Mouse (Mus musculus) liver, adult 2 months (tissue): Measurements from ENCODE around the gene Hipk3. TPM values are rescaled to one million over a fixed set of nuclear protein-coding genes. Genes with fewer than 3 reads are reported as not detected.

Experiments
- DNase-seq: peaks from one replicate; pipeline ENCODE4 v3.0.0-alpha.2; 2011; ENCODE audit warnings: low read depth, low spot score; ENCODE audit errors: extremely low read depth
- H3K27ac ChIP-seq: fragments of 200-500 bp; replicated peaks from 2 replicates; pipeline ENCODE4 v1.5.1; 2012; ENCODE audit warnings: low read depth, mild to moderate bottlenecking, control low read depth, inconsistent platforms, low read length; ENCODE audit not compliant: insufficient read depth
- H3K27me3 ChIP-seq: fragments of 200-500 bp; 2 replicates; pipeline ENCODE4 v1.6.1; 2012; ENCODE audit warnings: mild to moderate bottlenecking, moderate library complexity, low read length, inconsistent platforms; ENCODE audit not compliant: control insufficient read depth, insufficient read depth
- H3K36me3 ChIP-seq: fragments of 200-500 bp; 2 replicates; pipeline ENCODE4 v1.6.1; 2012; ENCODE audit warnings: low read length, inconsistent platforms; ENCODE audit not compliant: control insufficient read depth, insufficient read depth
- H3K4me1 ChIP-seq: fragments of 200-500 bp; 2 replicates; pipeline ENCODE4 v1.6.1; 2011; ENCODE audit warnings: low read length; ENCODE audit not compliant: control insufficient read depth, insufficient read depth
- H3K4me3 ChIP-seq: fragments of 200-500 bp; 2 replicates; pipeline ENCODE4 v1.5.1; 2011; ENCODE audit warnings: low read depth, mild to moderate bottlenecking, control low read depth, low read length, moderate library complexity; ENCODE audit not compliant: insufficient read depth
- H3K79me2 ChIP-seq: fragments of 200-500 bp; 2 replicates; pipeline ENCODE4 v1.6.1; 2012; ENCODE audit warnings: inconsistent platforms, mild to moderate bottlenecking, low read length, moderate library complexity; ENCODE audit not compliant: control insufficient read depth, insufficient read depth
- H3K9ac ChIP-seq: fragments of 200-500 bp; 2 replicates; pipeline ENCODE4 v1.6.1; 2012; ENCODE audit warnings: low read depth, mild to moderate bottlenecking, control low read depth, inconsistent platforms, low read length
- CTCF ChIP-seq: fragments of 200-500 bp; IDR thresholded peaks from 2 replicates; pipeline ENCODE4 v1.5.1; 2011; ENCODE audit warnings: low read depth, low read length, control low read depth
- POLR2A ChIP-seq: fragments of 200-500 bp; IDR thresholded peaks from 2 replicates; pipeline ENCODE4 v1.6.1; 2011; ENCODE audit warnings: low read length, control low read depth; ENCODE audit not compliant: insufficient read depth; ENCODE audit errors: extremely low read depth
- WGBS: fragments of 180-500 bp; shearing (Covaris S2); methylation state at CpG from one replicate; pipeline ENCODE4 v1.1.7; 2018; 5-methylcytosine and 5-hydroxymethylcytosine counted together
- polyA plus RNA-seq: library from polyadenylated mRNA; depleted of rRNA; stranded (reverse); fragments of >200 nt; gene quantifications from 2 replicates; pipeline ENCODE4 v1.2.3, GENCODE M21; 2012
- total RNA-seq: library from RNA; depleted of rRNA; stranded (reverse); fragments of >200 nt; gene quantifications from 2 replicates; pipeline ENCODE4 v1.2.3, GENCODE M21; 2014

Hipk3 gene
- total and polyA plus RNA-seq, 2 experiments, result 14.9 to 41.0 TPM

GRCm38 (mm10) chr2:104410963-104411545 is 83.2 kb downstream of the Hipk3 start, which contains the start of gene D430041D05Rik:
D430041D05Rik (minus strand) TSS chr2:104411013.
- no peak within 1 kb of the TSS for H3K9ac ChIP-seq
- H3K4me1 ChIP-seq, result no peaks in the 10 kb centered on the region
- H3K79me2 ChIP-seq, result no peaks in the 10 kb centered on the region
- WGBS, result 53% methylated on average over 4 of the region's 4 CpGs
- no peak within 1 kb of the TSS for H3K4me3 ChIP-seq
- no peak for DNase-seq
- H3K27me3 ChIP-seq, result peaks cover 16% of the 10 kb centered on the region
- H3K27ac ChIP-seq, result no peak within 1 kb of the TSS
- no peaks in the 10 kb centered on the region for H3K36me3 ChIP-seq
- TF ChIP-seq POLR2A (no peak), CTCF (no peak)

- no peaks in the 10 kb centered on the region for H3K4me1 ChIP-seq
- H3K27me3 ChIP-seq, result peaks cover 16% of the 10 kb centered on the region
- DNase-seq, result no peak
- no peak overlapping the region for H3K4me3 ChIP-seq
- H3K9ac ChIP-seq, result no peak overlapping the region
- no peak overlapping the region for H3K27ac ChIP-seq
- 2% methylated on average over 111 of the region's 111 CpGs for WGBS
- no peaks in the 10 kb centered on the region for H3K79me2 ChIP-seq
- H3K36me3 ChIP-seq, result no peaks in the 10 kb centered on the region
- TF ChIP-seq CTCF, result no peak
- TF ChIP-seq POLR2A, result no peak
Observed at GRCm38 (mm10) chr2:104409851-104410821, 84.1 kb downstream of the Hipk3 start.

- Histone ChIP-seq H3K27me3 (peaks cover 16% of the 10 kb centered on the region), H3K4me3 (no peak overlapping the region), H3K9ac (no peak overlapping the region), H3K79me2 (no peaks in the 10 kb centered on the region), H3K4me1 (no peaks in the 10 kb centered on the region), H3K27ac (no peak overlapping the region), H3K36me3 (no peaks in the 10 kb centered on the region)
- WGBS, result 81% methylated on average over 7 of the region's 7 CpGs
- DNase-seq, result no peak
- TF ChIP-seq POLR2A, result no peak
- TF ChIP-seq CTCF, result no peak
Observed at GRCm38 (mm10) chr2:104408351-104408750, 85.9 kb downstream of the Hipk3 start.

GRCm38 (mm10) chr2:104407913-104408312 is 86.3 kb downstream of the Hipk3 start:
- Histone ChIP-seq H3K27me3 (peaks cover 16% of the 10 kb centered on the region), H3K27ac (no peak overlapping the region)
- 59% methylated on average over 4 of the region's 4 CpGs for WGBS

GRCm38 (mm10) chr2:104404036-104404435 is 90.2 kb downstream of the Hipk3 start:
- H3K36me3 ChIP-seq, result no peaks in the 10 kb centered on the region
- no peak overlapping the region for H3K9ac ChIP-seq
- no peaks in the 10 kb centered on the region for H3K27me3 ChIP-seq
- TF ChIP-seq POLR2A (no peak), CTCF (no peak)
- no peaks in the 10 kb centered on the region for H3K4me1 ChIP-seq
- H3K4me3 ChIP-seq, result no peak overlapping the region
- no peak for DNase-seq
- WGBS, result 83% methylated on average over 6 of the region's 6 CpGs
- H3K27ac ChIP-seq, result no peak overlapping the region
- no peaks in the 10 kb centered on the region for H3K79me2 ChIP-seq

More at GRCm38 (mm10) chr2:104407913-104408312, 86.3 kb downstream of the Hipk3 start:
- Histone ChIP-seq H3K4me1 (no peaks in the 10 kb centered on the region), H3K9ac (no peak overlapping the region), H3K79me2 (no peaks in the 10 kb centered on the region), H3K4me3 (no peak overlapping the region), H3K36me3 (no peaks in the 10 kb centered on the region)
- TF ChIP-seq CTCF (no peak), POLR2A (no peak)
- DNase-seq, result no peak
